In genomic region chr8:106250186-106250585, GRCm38 (mm10) we compare ENCODE assay signal across 27 mouse cellular contexts. TPM values are rescaled to one million over a fixed set of nuclear protein-coding genes. Genes with fewer than 3 reads are reported as not detected.
A peak's percentile ranks its signal among the peaks of the same experiment; 100 is the strongest.
DNase-seq lines count a peak whose midpoint lies in the region; ATAC-seq and TF ChIP-seq lines count a peak whose summit lies in the region.
"Had no signal": no experiment of that assay in that cellular context is flagged by ENCODE, and none has a peak within 500 bp of the region (broad histone marks: within the 10 kb centered on the region; RNA-seq: fewer than 3 reads in every experiment).

No protein-coding gene starts in this region.

- H3K9me3 ChIP-seq in hindbrain, postnatal 0 days (ENCODE audit: low read length), result no peaks in the 10 kb centered on the region
- H3K9me3 ChIP-seq in hindbrain, embryonic 12.5 days (replicated peaks), result no peaks in the 10 kb centered on the region
- H3K9me3 ChIP-seq in midbrain, embryonic 14.5 days (ENCODE audit: control insufficient read depth, low read length), result no peaks in the 10 kb centered on the region
- no peaks in the 10 kb centered on the region for H3K9me3 ChIP-seq in forebrain, embryonic 14.5 days (replicated peaks; ENCODE audit: control insufficient read depth, low read length)
- H3K9me3 ChIP-seq: forebrain, embryonic 10.5 days; G1E; limb, embryonic 13.5 days; liver, embryonic 12.5 days; midbrain, embryonic 12.5 days had no signal

- 0 out of 2 replicates have a peak, but pooled peaks have one; percentile 4 for ATAC-seq in frontal cortex, adult (ENCODE audit: low TSS enrichment)
- ATAC-seq in hindbrain, postnatal 0 days, result no peak
- no peak for ATAC-seq in hindbrain, embryonic 12.5 days (ENCODE audit: low FRiP score)
- no peak for ATAC-seq in midbrain, embryonic 14.5 days (ENCODE audit: low FRiP score, low TSS enrichment)
- ATAC-seq in activated CD4-positive, CD25-positive, alpha-beta regulatory T cell, adult 4 months, result no peak
- no peak for ATAC-seq in forebrain, embryonic 14.5 days
- ATAC-seq: CD4-positive, CD25-positive, alpha-beta regulatory T cell, adult 4 months; liver, embryonic 12.5 days; Patski had no signal

- TF ChIP-seq CTCF in hindbrain, postnatal 0 days (IDR thresholded peaks at IDR 0.05; ENCODE audit: low read depth), result no peak

- H3K36me3 ChIP-seq in hindbrain, postnatal 0 days (ENCODE audit: insufficient read depth, low read length), result peaks cover 65% of the 10 kb centered on the region
- peaks cover 78% of the 10 kb centered on the region for H3K36me3 ChIP-seq in hindbrain, embryonic 12.5 days
- peaks cover 84% of the 10 kb centered on the region for H3K36me3 ChIP-seq in midbrain, embryonic 14.5 days (ENCODE audit: control insufficient read depth, insufficient read depth, low read length)
- H3K36me3 ChIP-seq in forebrain, embryonic 14.5 days (ENCODE audit: control insufficient read depth, insufficient read depth, low read length), result peaks cover 82% of the 10 kb centered on the region

- H3K27me3 ChIP-seq in hindbrain, postnatal 0 days (ENCODE audit: insufficient read depth, low read length), result no peaks in the 10 kb centered on the region
- H3K27me3 ChIP-seq in hindbrain, embryonic 12.5 days, result no peaks in the 10 kb centered on the region
- no peaks in the 10 kb centered on the region for H3K27me3 ChIP-seq in midbrain, embryonic 14.5 days (ENCODE audit: control insufficient read depth, insufficient read depth, low read length)
- H3K27me3 ChIP-seq in forebrain, embryonic 14.5 days (replicated peaks; ENCODE audit: control insufficient read depth, insufficient read depth, low read length), result no peaks in the 10 kb centered on the region
- H3K27me3 ChIP-seq: limb, embryonic 13.5 days; liver, embryonic 12.5 days; midbrain, embryonic 12.5 days; Patski had no signal

- H3K4me1 ChIP-seq in hindbrain, postnatal 0 days (ENCODE audit: insufficient read depth, low read length), result no peaks in the 10 kb centered on the region
- H3K4me1 ChIP-seq in hindbrain, embryonic 12.5 days, result no peaks in the 10 kb centered on the region
- 0 out of 2 replicates have a peak, but pooled peaks cover 6% of the 10 kb centered on the region for H3K4me1 ChIP-seq in midbrain, embryonic 14.5 days (ENCODE audit: control insufficient read depth, insufficient read depth, low read length)
- H3K4me1 ChIP-seq in forebrain, embryonic 14.5 days (ENCODE audit: control insufficient read depth, insufficient read depth, low read length), result no peaks in the 10 kb centered on the region
- H3K4me1 ChIP-seq: forebrain, embryonic 10.5 days; limb, embryonic 13.5 days; liver, embryonic 12.5 days; midbrain, embryonic 12.5 days had no signal

- H3K4me3 ChIP-seq in hindbrain, postnatal 0 days (ENCODE audit: low read length), result no peak overlapping the region
- H3K4me3 ChIP-seq in hindbrain, embryonic 12.5 days, result no peak overlapping the region
- H3K4me3 ChIP-seq in midbrain, embryonic 14.5 days (replicated peaks; ENCODE audit: low read depth, low read length), result no peak overlapping the region
- no peak overlapping the region for H3K4me3 ChIP-seq in forebrain, embryonic 14.5 days (ENCODE audit: low read depth, low read length)
- H3K4me3 ChIP-seq: forebrain, embryonic 10.5 days; limb, embryonic 13.5 days; liver, embryonic 12.5 days; midbrain, embryonic 12.5 days had no signal

- no peak overlapping the region for H3K4me2 ChIP-seq in hindbrain, postnatal 0 days (ENCODE audit: low read depth, low read length)
- no peak overlapping the region for H3K4me2 ChIP-seq in hindbrain, embryonic 12.5 days (replicated peaks)
- H3K4me2 ChIP-seq in midbrain, embryonic 14.5 days (ENCODE audit: low read length), result no peak overlapping the region
- no peak overlapping the region for H3K4me2 ChIP-seq in forebrain, embryonic 14.5 days (ENCODE audit: low read length)
- H3K4me2 ChIP-seq: limb, embryonic 13.5 days; liver, embryonic 12.5 days; midbrain, embryonic 12.5 days had no signal

- peak overlapping the region; percentile 56; the same call in 1 of the 2 replicates for H3K27ac ChIP-seq in hindbrain, postnatal 0 days
- no peak overlapping the region for H3K27ac ChIP-seq in hindbrain, embryonic 12.5 days
- peak overlapping the region; percentile 52; the same call in 1 of the 2 replicates for H3K27ac ChIP-seq in midbrain, embryonic 14.5 days (replicated peaks; ENCODE audit: low read depth, low read length)
- no peak overlapping the region; the same call in 1 of the 2 replicates for H3K27ac ChIP-seq in forebrain, embryonic 14.5 days (ENCODE audit: low read depth, low read length)
- H3K27ac ChIP-seq: forebrain, embryonic 10.5 days; limb, embryonic 13.5 days; liver, embryonic 12.5 days; midbrain, embryonic 12.5 days had no signal

- 61% methylated on average over 4 of the region's 4 CpGs for WGBS in hindbrain, postnatal 0 days
- WGBS in hindbrain, embryonic 12.5 days, result 69% methylated on average over 4 of the region's 4 CpGs
- 67% methylated on average over 4 of the region's 4 CpGs for WGBS in midbrain, embryonic 14.5 days
- WGBS in forebrain, embryonic 14.5 days, result 83% methylated on average over 4 of the region's 4 CpGs

- DNase-seq in frontal cortex, postnatal 36 days (ENCODE audit: low spot score in 2 of 2), result no peak
- no peak for DNase-seq in hindbrain, postnatal 0 days (ENCODE audit: low spot score)
- peak; percentile 83 for DNase-seq in ES-CJ7 (ENCODE audit: low read depth, low spot score)
- no peak for DNase-seq in midbrain, embryonic 14.5 days
- no peak for DNase-seq in forebrain, embryonic 14.5 days (ENCODE audit: low spot score)
- DNase-seq: adrenal gland, postnatal 10 days; cerebellum, adult 18-20 months; cerebellum, postnatal 14 days; gastrocnemius, postnatal 14 days; heart, adult 11 months; heart, postnatal 36 days; kidney, adult 8-10 months; kidney, postnatal 10 days; lung, adult 18-20 months; lung, postnatal 10 days; right cerebral cortex, postnatal 14 days; thymus, postnatal 36 days had no signal

- no peak overlapping the region for H3K9ac ChIP-seq in hindbrain, postnatal 0 days (replicated peaks; ENCODE audit: low read length)
- H3K9ac ChIP-seq in hindbrain, embryonic 12.5 days, result no peak overlapping the region
- H3K9ac ChIP-seq in midbrain, embryonic 14.5 days (replicated peaks; ENCODE audit: low read length), result no peak overlapping the region
- no peak overlapping the region for H3K9ac ChIP-seq in forebrain, embryonic 14.5 days (ENCODE audit: low read length)
- H3K9ac ChIP-seq: limb, embryonic 13.5 days; liver, embryonic 12.5 days; midbrain, embryonic 12.5 days had no signal

RNA-seq across cellular contexts. Expression of gene Prmt7, which starts 39.5 kb away (rescaled TPM):
- 60.1 and 71.3 TPM in 2 replicates for total RNA-seq in hindbrain, postnatal 0 days (2014; rRNA removed)
- polyA plus RNA-seq in hindbrain, postnatal 0 days (2015; fragmentation: Nextera tagmentation; extraction: Ambion mirVana), result 47.2 and 50.9 TPM in 2 replicates
- polyA plus RNA-seq in hindbrain, embryonic 12.5 days (2016; fragmentation: Nextera tagmentation; extraction: Ambion mirVana), result 50.9 and 53.0 TPM in 2 replicates
- 52.1 and 56.5 TPM in 2 replicates for polyA plus RNA-seq in midbrain, embryonic 14.5 days (2014; fragmentation: Nextera tagmentation; extraction: Ambion mirVana)
- 10 to 100 TPM; 19.5 to 31.6 TPM for polyA plus RNA-seq in activated CD4-positive, CD25-positive, alpha-beta regulatory T cell, adult 4 months (2017; shearing (Covaris generic))
- polyA plus RNA-seq in forebrain, embryonic 14.5 days (2014; fragmentation: Nextera tagmentation; extraction: Ambion mirVana), result 54.1 and 59.5 TPM in 2 replicates

RNA-seq across cellular contexts. Expression of gene Slc7a6os, which starts 39.5 kb away (rescaled TPM):
- total RNA-seq in hindbrain, postnatal 0 days (2014; rRNA removed), result 56.7 and 67.6 TPM in 2 replicates
- 36.1 and 37.4 TPM in 2 replicates for polyA plus RNA-seq in hindbrain, postnatal 0 days (2015; fragmentation: Nextera tagmentation; extraction: Ambion mirVana)
- polyA plus RNA-seq in hindbrain, embryonic 12.5 days (2016; fragmentation: Nextera tagmentation; extraction: Ambion mirVana), result 37.2 and 38.5 TPM in 2 replicates
- 32.3 and 32.9 TPM in 2 replicates for polyA plus RNA-seq in midbrain, embryonic 14.5 days (2014; fragmentation: Nextera tagmentation; extraction: Ambion mirVana)
- polyA plus RNA-seq in activated CD4-positive, CD25-positive, alpha-beta regulatory T cell, adult 4 months (2017; shearing (Covaris generic)), result 10 to 100 TPM; 20.6 to 22.5 TPM
- 27.7 and 33.8 TPM in 2 replicates for polyA plus RNA-seq in forebrain, embryonic 14.5 days (2014; fragmentation: Nextera tagmentation; extraction: Ambion mirVana)

Comparison
In these comparisons a context has a peak if more than half of its experiments do, and no peak if none do; other contexts are left out.
1. H3K27ac ChIP-seq: peak in hindbrain, postnatal 0 days (single experiment) and midbrain, embryonic 14.5 days (single experiment); none in hindbrain, embryonic 12.5 days (single experiment) and forebrain, embryonic 14.5 days (single experiment).